In the genomic region with DNA sequence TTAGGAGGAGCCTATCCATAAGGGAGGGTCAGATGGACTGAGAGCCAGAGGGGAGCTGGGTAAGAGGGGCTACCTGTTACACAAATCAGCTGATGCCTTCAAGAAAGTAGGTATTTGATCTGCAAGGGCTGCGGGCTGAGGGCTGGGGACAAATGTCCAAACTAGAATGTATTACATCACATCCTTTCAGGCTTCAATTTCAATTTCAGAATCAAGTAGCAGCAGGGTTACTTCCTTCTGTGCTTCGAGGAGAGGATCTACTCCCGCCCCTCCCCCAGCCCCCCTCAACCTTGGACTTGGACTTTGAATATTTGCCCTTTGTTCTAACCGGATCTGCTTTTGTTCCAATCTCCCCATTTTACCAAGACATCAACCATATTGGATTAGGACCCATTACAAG, we compare ENCODE assay signal across 22 mouse cellular contexts. TPM values are rescaled to one million over a fixed set of nuclear protein-coding genes. Genes with fewer than 3 reads are reported as not detected.
"Had no signal": no experiment of that assay in that cellular context is flagged by ENCODE, and none has a peak within 500 bp of the region (broad histone marks: within the 10 kb centered on the region; RNA-seq: fewer than 3 reads in every experiment).

No protein-coding gene starts in this region.

- DNase-seq: kidney, adult 9 months; kidney, postnatal 36 days; liver, embryonic 13.5 days; liver, postnatal 0 days; lung, postnatal 14 days; midbrain, embryonic 14.5 days; thymus, adult 18-20 months; thymus, postnatal 36 days had no signal

- H3K27ac ChIP-seq: kidney, postnatal 0 days; limb, embryonic 15.5 days; liver, embryonic 13.5 days; lung, embryonic 15.5 days; macrophage; neural tube, embryonic 12.5 days; stomach, postnatal 0 days had no signal

- H3K4me2 ChIP-seq: limb, embryonic 15.5 days; liver, embryonic 13.5 days; lung, embryonic 15.5 days; neural tube, embryonic 12.5 days had no signal

- H3K9me3 ChIP-seq: limb, embryonic 15.5 days; liver, embryonic 13.5 days; lung, embryonic 15.5 days; neural tube, embryonic 12.5 days had no signal

- H3K27me3 ChIP-seq: limb, embryonic 15.5 days; liver, embryonic 13.5 days; lung, embryonic 15.5 days; neural tube, embryonic 12.5 days had no signal

- H3K4me3 ChIP-seq: limb, embryonic 15.5 days; liver, embryonic 13.5 days; lung, embryonic 15.5 days; neural tube, embryonic 12.5 days had no signal

- ATAC-seq: intestine, postnatal 0 days; liver, postnatal 0 days had no signal

- H3K9ac ChIP-seq: limb, embryonic 15.5 days; liver, embryonic 13.5 days; liver, postnatal 0 days; lung, embryonic 15.5 days; neural tube, embryonic 12.5 days had no signal

- H3K36me3 ChIP-seq: limb, embryonic 15.5 days; liver, embryonic 13.5 days; lung, embryonic 15.5 days; neural tube, embryonic 12.5 days had no signal

- H3K4me1 ChIP-seq: liver, embryonic 13.5 days; lung, embryonic 15.5 days; neural tube, embryonic 12.5 days had no signal

RNA-seq across cellular contexts. Expression of gene Hamp2, which starts 7.3 kb away (rescaled TPM):
- total RNA-seq: layer of hippocampus, adult 8-10 months; layer of hippocampus, postnatal 14 days; left cerebral cortex, adult 18-20 months; left cerebral cortex, postnatal 25 days; monocyte, adult 5-6 weeks; neutrophil, adult 5-6 weeks had no signal
- polyA plus RNA-seq: intestine, postnatal 0 days; kidney, postnatal 0 days; limb, embryonic 11.5 days; limb, embryonic 15.5 days; liver, embryonic 13.5 days; lung, embryonic 15.5 days; macrophage; midbrain, embryonic 14.5 days; neural tube, embryonic 12.5 days had no signal

RNA-seq across cellular contexts. Expression of gene Hamp, which starts 26.6 kb away (rescaled TPM):
- total RNA-seq: layer of hippocampus, adult 8-10 months; layer of hippocampus, postnatal 14 days; left cerebral cortex, adult 18-20 months; left cerebral cortex, postnatal 25 days; monocyte, adult 5-6 weeks; neutrophil, adult 5-6 weeks had no signal
- polyA plus RNA-seq: intestine, postnatal 0 days; kidney, postnatal 0 days; limb, embryonic 11.5 days; limb, embryonic 15.5 days; lung, embryonic 15.5 days; macrophage; midbrain, embryonic 14.5 days; neural tube, embryonic 12.5 days had no signal

RNA-seq across cellular contexts. Expression of gene Cd22, which starts 37.1 kb away (rescaled TPM):
- total RNA-seq: layer of hippocampus, postnatal 14 days; left cerebral cortex, postnatal 25 days had no signal
- polyA plus RNA-seq: limb, embryonic 11.5 days; midbrain, embryonic 14.5 days; neural tube, embryonic 12.5 days had no signal
